ENCODE assay signal across 13 mouse cellular contexts in genomic region chr5:30968416-30968815, GRCm38 (mm10). TPM values are rescaled to one million over a fixed set of nuclear protein-coding genes. Genes with fewer than 3 reads are reported as not detected.
DNase-seq lines count a peak whose midpoint lies in the region; ATAC-seq and TF ChIP-seq lines count a peak whose summit lies in the region.
"Had no signal": no experiment of that assay in that cellular context is flagged by ENCODE, and none has a peak within 500 bp of the region (broad histone marks: within the 10 kb centered on the region; RNA-seq: fewer than 3 reads in every experiment).

TSS of gene Tcf23 (plus strand) at chr5:30968662.

- peak; percentile 44; the same call in 1 of the 2 replicates for ATAC-seq in frontal cortex, adult (ENCODE audit: low TSS enrichment)
- ATAC-seq in hindbrain, embryonic 12.5 days (ENCODE audit: low FRiP score): no peak

- H3K9ac ChIP-seq in hindbrain, embryonic 12.5 days: no peak within 1 kb of the TSS
- H3K9ac ChIP-seq: liver, embryonic 14.5 days had no signal

- H3K4me2 ChIP-seq in hindbrain, embryonic 12.5 days (replicated peaks): no peak within 1 kb of the TSS

- 79% methylated on average over 8 of the region's 8 CpGs for WGBS in spleen, adult 2 months
- 92% methylated on average over 8 of the region's 8 CpGs for WGBS in thymus, adult 2 months
- WGBS in hindbrain, embryonic 12.5 days: 74% methylated on average over 8 of the region's 8 CpGs

- TF ChIP-seq POLR2A in spleen, adult 2 months (IDR thresholded peaks at IDR 0.05; ENCODE audit: low read depth, low read length): no peak
- TF ChIP-seq POLR2A in thymus, adult 2 months (IDR thresholded peaks at IDR 0.05; ENCODE audit: control insufficient read depth, extremely low read depth, insufficient read depth, low read length, poor library complexity): no peak

- peak within 1 kb of the TSS; percentile 43 for H3K27ac ChIP-seq in spleen, adult 2 months (ENCODE audit: insufficient read depth, low read length)
- H3K27ac ChIP-seq in thymus, adult 2 months (ENCODE audit: control insufficient read depth, insufficient read depth, low read length): no peak within 1 kb of the TSS
- H3K27ac ChIP-seq in hindbrain, embryonic 12.5 days: no peak within 1 kb of the TSS
- H3K27ac ChIP-seq: hindbrain, embryonic 10.5 days; liver, embryonic 14.5 days had no signal

- H3K36me3 ChIP-seq in spleen, adult 2 months (ENCODE audit: control insufficient read depth, insufficient read depth, low read length): no peaks in the 10 kb centered on the region
- no peaks in the 10 kb centered on the region for H3K36me3 ChIP-seq in thymus, adult 2 months (ENCODE audit: control insufficient read depth, insufficient read depth, low read length)
- H3K36me3 ChIP-seq in hindbrain, embryonic 12.5 days: no peaks in the 10 kb centered on the region
- H3K36me3 ChIP-seq: hindbrain, embryonic 10.5 days had no signal

- H3K9me3 ChIP-seq in hindbrain, embryonic 12.5 days (replicated peaks): no peaks in the 10 kb centered on the region

- no peak for DNase-seq in frontal cortex, postnatal 10 days (ENCODE audit: low spot score in 2 of 2)
- DNase-seq in spleen, adult 2 months (ENCODE audit: low read depth in 1 of 2, low spot score in 2 of 2): no peak
- DNase-seq in spleen, adult 18-20 months: no peak
- DNase-seq in lung, postnatal 14 days: peak; percentile 41
- DNase-seq in thymus, adult 2 months: no peak
- DNase-seq in embryo, embryonic 9.5 days (ENCODE audit: extremely low spot score): no peak
- DNase-seq: cerebellum, postnatal 25 days; right cerebral cortex, postnatal 14 days had no signal

- H3K4me1 ChIP-seq in spleen, adult 2 months (ENCODE audit: control insufficient read depth, insufficient read depth, insufficient read length): no peaks in the 10 kb centered on the region
- H3K4me1 ChIP-seq in thymus, adult 2 months (replicated peaks; ENCODE audit: control insufficient read depth, insufficient read depth, low read length): no peaks in the 10 kb centered on the region; the same call in 1 of the 2 replicates
- no peaks in the 10 kb centered on the region for H3K4me1 ChIP-seq in hindbrain, embryonic 12.5 days
- H3K4me1 ChIP-seq: hindbrain, embryonic 10.5 days had no signal

- no peaks in the 10 kb centered on the region for H3K27me3 ChIP-seq in spleen, adult 2 months (ENCODE audit: control insufficient read depth, insufficient read depth, low read length)
- H3K27me3 ChIP-seq in thymus, adult 2 months (ENCODE audit: control insufficient read depth, insufficient read depth, low read length): no peaks in the 10 kb centered on the region
- peaks cover 3% of the 10 kb centered on the region; the same call in 1 of the 2 replicates for H3K27me3 ChIP-seq in hindbrain, embryonic 12.5 days

- H3K4me3 ChIP-seq in spleen, adult 2 months (ENCODE audit: extremely low read depth, insufficient read depth, insufficient read length): no peak within 1 kb of the TSS
- no peak within 1 kb of the TSS for H3K4me3 ChIP-seq in thymus, adult 2 months (ENCODE audit: control insufficient read depth, insufficient read depth, low read length)
- no peak within 1 kb of the TSS for H3K4me3 ChIP-seq in hindbrain, embryonic 12.5 days
- H3K4me3 ChIP-seq: hindbrain, embryonic 10.5 days; myocyte had no signal

- no peak for TF ChIP-seq CTCF in spleen, adult 2 months (IDR thresholded peaks at IDR 0.05; ENCODE audit: extremely low read depth, insufficient read depth, insufficient read length, insufficient replicate concordance)
- no peak for TF ChIP-seq CTCF in thymus, adult 2 months (IDR thresholded peaks at IDR 0.05; ENCODE audit: borderline replicate concordance, control insufficient read depth, extremely low read depth, insufficient read depth, low read length, poor library complexity)

RNA-seq across cellular contexts. Expression of gene Tcf23, which starts in this region (rescaled TPM):
- polyA plus RNA-seq in spleen, adult 2 months (2012; rRNA removed): 0.29 and 0.34 TPM in 2 replicates
- 0.06 and 0.18 TPM in 2 replicates for polyA plus RNA-seq in thymus, adult 2 months (2012; rRNA removed)
- polyA plus RNA-seq in hindbrain, embryonic 12.5 days (2016; fragmentation: Nextera tagmentation; extraction: Ambion mirVana): not detected in 2 replicates
- polyA plus RNA-seq: hindbrain, embryonic 10.5 days had no signal
